Mouse (Mus musculus) heart, embryonic 15.5 days (tissue): ENCODE measurements around the gene G430095P16Rik. TPM values are rescaled to one million over a fixed set of nuclear protein-coding genes. Genes with fewer than 3 reads are reported as not detected.

Source experiments
- ATAC-seq: fragments of 200-750 bp; cut with Nextera tagmentation; replicated peaks from 2 replicates; pipeline ENCODE4 v1.8.0; 2017; ENCODE audit warnings: low read depth, moderate TSS enrichment; ENCODE audit not compliant: insufficient number of reproducible peaks, insufficient read depth, low FRiP score
- H3K27ac ChIP-seq: fragments of 300-500 bp; sonication (generic); 2 replicates; pipeline ENCODE4 v1.5.1; 2015; ENCODE audit warnings: mild to moderate bottlenecking, inconsistent platforms
- H3K27me3 ChIP-seq: fragments of 300-500 bp; sonication (generic); 2 replicates; pipeline ENCODE4 v1.6.1; 2015; ENCODE audit warnings: inconsistent platforms
- H3K36me3 ChIP-seq: fragments of 300-500 bp; sonication (generic); 2 replicates; pipeline ENCODE4 v1.6.1; 2015; ENCODE audit warnings: mild to moderate bottlenecking, inconsistent platforms
- H3K4me1 ChIP-seq: fragments of 300-500 bp; sonication (generic); replicated peaks from 2 replicates; pipeline ENCODE4 v1.6.1; 2015; ENCODE audit warnings: inconsistent platforms
- H3K4me2 ChIP-seq: fragments of 300-500 bp; sonication (generic); 2 replicates; pipeline ENCODE4 v1.6.1; 2015; ENCODE audit warnings: inconsistent platforms, mild to moderate bottlenecking, moderate library complexity
- H3K4me3 ChIP-seq: fragments of 300-500 bp; sonication (generic); 2 replicates; pipeline ENCODE4 v1.5.1; 2015; ENCODE audit warnings: mild to moderate bottlenecking, inconsistent platforms
- H3K9ac ChIP-seq: fragments of 300-500 bp; sonication (generic); 2 replicates; pipeline ENCODE4 v1.6.1; 2015; ENCODE audit warnings: mild to moderate bottlenecking, inconsistent platforms
- H3K9me3 ChIP-seq: fragments of 300-500 bp; sonication (generic); replicated peaks from 2 replicates; pipeline ENCODE4 v1.6.1; 2016; ENCODE audit warnings: inconsistent platforms
- WGBS: fragments of 180-500 bp; shearing (Covaris S2); methylation state at CpG from one replicate; pipeline ENCODE4 v1.1.7; 2015; ENCODE audit warnings: mixed read lengths; 5-methylcytosine and 5-hydroxymethylcytosine counted together
- polyA plus RNA-seq: library from polyadenylated mRNA; unstranded; fragments of >200 nt; fragmentation: Nextera tagmentation; extraction: Ambion mirVana; gene quantifications from 2 replicates; pipeline ENCODE4 v1.2.1, GENCODE M21; 2015

The G430095P16Rik gene
- polyA plus RNA-seq, 1 experiment from 2014 or later: 4.5 TPM

DNA sequence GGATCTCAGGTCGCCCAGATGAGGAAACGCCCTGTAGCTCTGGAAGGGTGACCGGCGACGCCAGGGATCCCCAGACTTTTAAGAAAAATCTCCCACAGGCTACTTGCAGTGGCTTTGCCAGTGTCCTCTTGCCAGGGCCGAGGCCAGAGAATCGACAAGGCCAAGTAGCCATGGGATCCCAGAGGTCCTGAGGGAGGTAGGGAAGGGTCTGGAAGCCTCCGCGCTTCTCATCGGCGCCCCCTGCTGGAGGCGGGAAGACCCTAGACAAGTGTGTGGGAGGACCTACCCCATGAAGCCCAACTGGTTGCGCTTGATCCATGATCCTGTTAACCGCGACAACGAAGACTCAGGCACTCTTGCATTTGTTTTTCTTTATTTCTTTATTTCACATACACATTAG lies 18.5 kb upstream of the G430095P16Rik start:
- Histone ChIP-seq H3K9me3 (no peaks in the 10 kb centered on the region), H3K27ac (peak overlapping the region; percentile 77), H3K4me2 (peak overlapping the region; percentile 62), H3K4me1 (peaks cover 72% of the 10 kb centered on the region), H3K36me3 (no peaks in the 10 kb centered on the region; the same call in 1 of the 2 replicates), H3K27me3 (peaks cover 59% of the 10 kb centered on the region), H3K9ac (peak overlapping the region; percentile 22; the same call in 1 of the 2 replicates), H3K4me3 (peak overlapping the region; percentile 40)
- WGBS: 6% methylated on average over 16 of the region's 16 CpGs
- ATAC-seq: peak; percentile 29; the same call in 1 of the 2 replicates

DNA sequence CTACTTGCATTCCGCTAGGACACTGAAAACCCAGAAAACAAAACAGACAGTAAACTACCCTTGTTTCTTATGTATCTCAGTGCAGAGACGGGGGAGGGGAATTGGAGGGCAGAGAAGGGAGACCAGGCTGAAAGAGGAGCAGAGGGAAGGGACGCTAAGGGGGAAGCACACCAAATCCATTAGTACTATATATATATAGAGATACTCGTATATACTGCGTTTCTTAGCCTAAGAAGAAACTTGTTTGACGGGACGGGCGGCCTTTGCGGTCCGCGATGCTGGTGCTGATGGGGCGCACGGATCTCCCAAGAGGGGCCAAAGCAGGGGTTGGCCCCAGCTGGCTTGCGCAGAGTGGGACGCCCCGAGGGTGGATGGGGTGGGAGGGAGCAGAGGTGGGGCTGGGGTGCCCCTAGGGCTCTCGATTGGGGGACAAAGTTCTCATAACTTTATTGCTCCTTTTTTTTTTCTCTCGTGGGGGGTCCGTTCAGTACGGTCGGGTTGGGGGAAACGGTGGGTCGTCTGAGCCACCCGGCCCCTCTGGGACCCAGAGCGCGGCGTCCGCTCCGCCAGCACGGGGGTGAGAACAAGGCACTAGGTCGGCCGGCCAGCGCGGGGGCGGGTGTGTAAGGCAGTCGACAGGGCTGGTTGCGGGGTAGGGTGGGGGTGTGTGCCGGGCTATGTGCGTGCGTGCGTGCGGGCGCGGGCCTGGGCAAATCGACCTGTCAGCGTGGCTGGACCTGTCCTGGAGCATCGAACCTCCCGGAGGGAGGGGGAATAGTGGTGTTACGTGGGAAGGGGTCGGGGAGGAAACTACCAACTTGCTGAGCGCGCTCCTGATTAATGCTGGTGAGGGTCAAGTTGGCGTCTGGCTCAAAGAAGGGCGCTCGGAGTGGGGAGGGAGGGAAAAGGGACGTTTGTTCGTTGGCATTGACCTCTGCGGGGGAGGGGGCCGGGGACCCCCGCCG lies 17.7 kb upstream of the G430095P16Rik start:
- WGBS: 7% methylated on average over 61 of the region's 61 CpGs
- Histone ChIP-seq H3K27ac (peak overlapping the region; percentile 77), H3K27me3 (peaks cover 59% of the 10 kb centered on the region)

DNA sequence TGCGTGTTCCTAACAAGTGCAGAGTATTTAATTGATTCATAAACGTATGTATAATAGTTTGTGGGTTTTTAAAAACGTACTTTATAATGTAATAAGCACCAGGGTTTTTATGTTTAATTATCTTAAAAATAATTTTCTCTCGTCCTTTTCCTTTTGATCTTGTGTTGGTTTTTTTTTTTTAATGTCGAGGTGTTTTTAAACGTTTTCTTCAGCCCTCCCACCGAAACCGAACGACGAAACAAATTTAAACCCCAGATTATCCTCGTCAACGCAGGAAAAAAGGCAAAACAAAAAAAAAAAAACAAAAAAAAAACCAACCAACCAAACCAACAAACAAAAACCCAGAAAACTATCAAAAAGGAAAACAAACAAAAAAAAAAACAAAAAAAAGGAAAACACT lies 16.8 kb upstream of the G430095P16Rik start:
- WGBS: 21% methylated on average over 12 of the region's 12 CpGs
- Histone ChIP-seq H3K27me3 (peaks cover 59% of the 10 kb centered on the region), H3K4me3 (peak overlapping the region; percentile 40), H3K9me3 (no peaks in the 10 kb centered on the region), H3K36me3 (no peaks in the 10 kb centered on the region; the same call in 1 of the 2 replicates), H3K4me1 (peaks cover 71% of the 10 kb centered on the region), H3K9ac (peak overlapping the region; percentile 52), H3K27ac (peak overlapping the region; percentile 77), H3K4me2 (peak overlapping the region; percentile 62)
- ATAC-seq: no peak

More for the DNA sequence above, 17.7 kb upstream of the G430095P16Rik start:
- no peaks in the 10 kb centered on the region; the same call in 1 of the 2 replicates for H3K36me3 ChIP-seq
- no peaks in the 10 kb centered on the region for H3K9me3 ChIP-seq
- peak overlapping the region; percentile 40 for H3K4me3 ChIP-seq
- H3K4me2 ChIP-seq: peak overlapping the region; percentile 62
- peaks cover 74% of the 10 kb centered on the region for H3K4me1 ChIP-seq
- ATAC-seq: no peak
- H3K9ac ChIP-seq: peak overlapping the region; percentile 52

DNA sequence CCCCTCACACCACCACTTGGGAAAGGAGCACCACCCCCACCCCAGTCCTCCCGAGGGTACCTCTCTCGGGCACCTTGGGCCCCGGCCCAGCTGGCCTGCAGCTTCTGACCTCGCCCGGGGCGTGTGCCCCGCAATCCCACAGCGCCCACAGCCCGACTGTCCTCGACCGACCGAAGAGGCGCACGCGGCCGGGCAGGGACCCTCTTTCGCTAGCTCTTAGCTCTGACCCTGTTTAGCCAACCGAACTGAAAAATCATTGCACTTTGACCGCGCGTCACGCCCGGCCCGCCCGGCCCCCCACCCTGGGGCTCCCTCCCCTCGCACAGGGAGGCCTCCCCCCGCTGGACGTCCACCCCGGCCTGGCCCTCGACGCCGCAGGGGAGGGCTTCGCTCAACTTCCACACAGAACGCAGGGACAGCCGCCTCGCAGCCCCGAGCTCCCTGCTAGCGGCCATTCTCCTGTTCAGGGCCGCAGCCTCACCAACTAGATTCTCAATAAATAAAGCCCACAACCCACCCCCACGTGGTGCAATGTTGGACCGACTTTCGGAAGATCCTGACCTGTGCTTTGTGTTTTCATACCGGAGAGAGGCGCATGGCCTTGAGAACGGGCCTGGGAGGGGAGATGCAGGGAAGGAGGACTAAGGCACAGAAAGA lies 16.1 kb upstream of the G430095P16Rik start:
- ATAC-seq: 0 out of 2 replicates have a peak, but pooled peaks have one; percentile 17
- H3K4me3 ChIP-seq: peak overlapping the region; percentile 39
- H3K9ac ChIP-seq: peak overlapping the region; percentile 49
- 8% methylated on average over 45 of the region's 45 CpGs for WGBS
- peak overlapping the region; percentile 56 for H3K4me2 ChIP-seq
- H3K27me3 ChIP-seq: peaks cover 59% of the 10 kb centered on the region
- H3K4me1 ChIP-seq: peaks cover 69% of the 10 kb centered on the region
- H3K27ac ChIP-seq: peak overlapping the region; percentile 83
- H3K36me3 ChIP-seq: no peaks in the 10 kb centered on the region; the same call in 1 of the 2 replicates
- no peaks in the 10 kb centered on the region for H3K9me3 ChIP-seq

DNA sequence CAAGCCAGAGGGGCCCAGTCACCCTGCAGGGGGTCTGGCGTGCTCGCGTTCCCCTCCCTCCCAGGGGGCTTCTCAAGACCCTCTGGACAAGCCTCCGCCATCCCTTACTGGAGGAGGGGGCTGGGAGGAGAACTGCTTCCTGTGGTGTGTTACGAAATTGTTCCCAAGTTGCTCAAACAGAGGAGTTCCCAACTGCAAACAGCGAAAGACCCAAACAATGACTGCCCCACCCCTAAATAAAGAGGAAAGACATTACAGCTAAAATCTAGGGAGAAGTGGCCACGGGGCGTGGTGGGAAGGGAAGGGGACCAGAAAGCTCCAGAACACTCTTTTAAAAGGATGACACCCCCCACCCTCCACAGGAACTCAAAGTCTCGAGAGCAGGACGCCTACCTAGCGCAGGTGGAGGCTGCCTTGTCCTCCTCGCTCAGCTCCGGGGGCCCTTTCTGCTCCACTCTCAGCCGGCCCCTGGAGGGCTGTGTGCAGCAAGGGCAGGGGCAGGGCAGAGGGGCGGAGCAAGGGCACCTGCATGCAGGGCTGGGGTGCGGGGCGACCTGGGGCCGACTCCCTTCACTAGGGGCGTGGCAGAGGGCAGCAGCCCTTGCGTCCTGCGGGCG lies 15.4 kb upstream of the G430095P16Rik start:
- peak overlapping the region; percentile 39 for H3K4me3 ChIP-seq
- peak overlapping the region; percentile 83 for H3K27ac ChIP-seq
- H3K36me3 ChIP-seq: no peaks in the 10 kb centered on the region; the same call in 1 of the 2 replicates
- 0 out of 2 replicates have a peak, but pooled peaks have one; percentile 4 for ATAC-seq
- H3K4me1 ChIP-seq: peaks cover 75% of the 10 kb centered on the region
- H3K4me2 ChIP-seq: peak overlapping the region; percentile 56
- no peaks in the 10 kb centered on the region for H3K9me3 ChIP-seq
- H3K9ac ChIP-seq: peak overlapping the region; percentile 49
- H3K27me3 ChIP-seq: peaks cover 57% of the 10 kb centered on the region
- 21% methylated on average over 22 of the region's 22 CpGs for WGBS

DNA sequence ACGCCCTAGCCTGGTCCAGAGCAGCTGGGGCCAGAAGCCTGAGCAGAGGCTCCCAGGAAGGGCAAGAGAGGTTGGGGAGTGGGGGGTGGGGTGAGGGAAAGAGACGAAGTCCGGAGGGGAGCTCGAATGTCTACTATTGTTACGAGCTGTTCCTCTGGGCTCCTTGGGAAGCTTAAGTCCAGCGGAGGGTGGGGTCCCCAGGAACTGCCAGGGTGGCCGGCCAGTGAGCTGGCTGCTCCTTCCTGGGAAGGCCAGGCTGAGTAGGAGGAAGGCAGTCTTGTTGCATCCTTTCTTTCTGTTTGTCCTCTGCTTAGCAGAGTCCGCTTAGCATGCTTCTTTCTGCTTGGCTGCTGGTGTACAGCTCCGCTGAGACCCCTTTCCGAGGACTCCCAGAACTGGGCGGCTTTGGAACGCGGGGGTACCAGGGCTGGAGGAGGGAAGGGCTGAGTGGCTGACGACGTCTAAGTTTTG lies 14.7 kb upstream of the G430095P16Rik start:
- Histone ChIP-seq H3K9me3 (no peaks in the 10 kb centered on the region), H3K4me1 (peaks cover 76% of the 10 kb centered on the region), H3K27me3 (peaks cover 50% of the 10 kb centered on the region), H3K36me3 (no peaks in the 10 kb centered on the region; the same call in 1 of the 2 replicates), H3K9ac (peak overlapping the region; percentile 37), H3K4me2 (peak overlapping the region; percentile 56), H3K4me3 (peak overlapping the region; percentile 39), H3K27ac (peak overlapping the region; percentile 83)
- ATAC-seq: no peak
- 29% methylated on average over 15 of the region's 15 CpGs for WGBS

DNA sequence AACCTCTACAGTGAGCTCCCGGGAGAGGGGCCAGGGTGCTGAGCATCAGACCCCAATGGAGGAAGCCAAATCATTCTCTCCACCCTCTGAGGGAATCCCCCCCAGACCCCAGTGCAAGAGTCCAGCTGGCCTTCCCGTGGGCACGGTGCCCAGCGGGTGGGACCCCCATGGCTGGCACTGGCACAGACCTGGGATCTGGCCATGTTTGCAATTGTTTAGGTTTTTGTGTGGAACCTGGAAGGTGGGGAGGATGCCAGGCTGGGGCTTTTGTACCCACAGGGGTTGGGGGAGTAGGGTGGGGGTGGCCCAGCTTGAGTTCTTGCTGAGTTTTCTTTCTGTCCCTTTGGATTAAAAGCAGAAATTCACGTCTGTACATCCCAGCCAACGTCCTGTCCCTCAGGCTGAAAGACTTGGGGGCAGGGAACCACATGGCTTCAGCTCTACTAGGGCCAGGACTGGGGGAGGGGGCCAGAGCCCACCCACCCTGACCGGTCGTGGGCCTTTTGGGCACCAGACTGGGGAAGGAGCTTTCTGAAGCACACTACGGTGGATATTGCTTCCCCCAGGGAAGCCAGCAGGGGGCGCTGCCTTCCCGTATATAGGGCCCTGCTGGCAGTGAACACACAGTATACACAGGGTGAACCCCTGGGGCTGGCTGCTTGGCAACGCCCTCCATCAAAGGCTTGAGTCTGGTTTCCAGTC lies 13.9 kb upstream of the G430095P16Rik start:
- ATAC-seq: peak; percentile 43
- peaks cover 45% of the 10 kb centered on the region for H3K27me3 ChIP-seq

DNA sequence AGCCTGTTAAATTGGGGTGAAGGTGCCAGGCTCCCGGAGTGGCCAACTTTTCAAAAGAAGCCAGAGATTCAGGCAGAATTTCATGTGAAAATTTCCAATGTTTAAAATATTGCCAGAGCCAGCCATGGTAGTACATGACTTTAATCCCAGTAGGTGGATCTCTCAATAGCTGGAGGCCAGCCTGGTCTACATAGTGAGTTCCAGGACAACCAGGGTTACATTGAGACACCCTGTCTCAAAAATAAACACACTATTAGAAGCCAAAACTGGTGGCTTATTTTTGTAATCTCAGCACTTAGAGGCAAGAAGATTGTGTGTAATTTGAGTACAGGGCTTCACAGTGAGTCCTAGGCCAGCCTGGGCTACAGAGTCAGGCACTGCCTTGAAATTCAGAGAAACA lies 12.9 kb upstream of the G430095P16Rik start:
- H3K27me3 ChIP-seq: peaks cover 35% of the 10 kb centered on the region
- ATAC-seq: no peak
- peak overlapping the region; percentile 33; the same call in 1 of the 2 replicates for H3K27ac ChIP-seq
- peaks cover 76% of the 10 kb centered on the region for H3K4me1 ChIP-seq
- H3K9ac ChIP-seq: peak overlapping the region; percentile 27; the same call in 1 of the 2 replicates
- H3K4me3 ChIP-seq: no peak overlapping the region
- WGBS: 94% methylated on average over 1 of the region's 1 CpGs
- H3K4me2 ChIP-seq: no peak overlapping the region
- no peaks in the 10 kb centered on the region for H3K9me3 ChIP-seq
- H3K36me3 ChIP-seq: no peaks in the 10 kb centered on the region

More for the DNA sequence above, 13.9 kb upstream of the G430095P16Rik start:
- Histone ChIP-seq H3K27ac (no peak overlapping the region; the same call in 1 of the 2 replicates), H3K4me3 (no peak overlapping the region), H3K36me3 (no peaks in the 10 kb centered on the region; the same call in 1 of the 2 replicates), H3K4me1 (peaks cover 76% of the 10 kb centered on the region), H3K9me3 (no peaks in the 10 kb centered on the region), H3K9ac (no peak overlapping the region), H3K4me2 (no peak overlapping the region)
- 20% methylated on average over 12 of the region's 12 CpGs for WGBS

DNA sequence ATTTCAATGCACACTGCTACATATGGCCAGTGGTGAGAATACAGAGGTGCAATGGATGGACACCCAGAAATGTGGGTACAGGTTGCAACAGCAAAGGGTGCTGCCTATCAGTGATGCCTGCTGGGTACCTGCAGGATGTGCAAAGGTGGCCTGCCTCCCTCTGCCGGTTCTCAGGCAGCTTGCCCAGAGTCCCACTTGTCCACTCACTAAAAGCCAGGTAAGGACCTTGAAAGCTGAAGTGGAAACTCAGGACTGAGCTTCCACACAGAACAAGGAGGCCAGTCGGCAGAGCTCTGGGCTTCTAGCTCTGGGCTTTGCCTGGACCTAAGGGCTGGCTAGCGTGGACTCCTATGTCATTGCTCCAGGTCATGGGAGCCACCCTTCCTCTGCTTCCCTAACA lies 11.5 kb upstream of the G430095P16Rik start:
- Histone ChIP-seq H3K27ac (peak overlapping the region; percentile 80), H3K4me2 (no peak overlapping the region), H3K27me3 (peaks cover 30% of the 10 kb centered on the region), H3K4me3 (no peak overlapping the region), H3K9ac (no peak overlapping the region), H3K36me3 (no peaks in the 10 kb centered on the region), H3K4me1 (peaks cover 77% of the 10 kb centered on the region), H3K9me3 (no peaks in the 10 kb centered on the region)
- no peak for ATAC-seq
- WGBS: 45% methylated on average over 3 of the region's 3 CpGs
